Mouse (Mus musculus): ENCODE measurements around the gene Tmem156. TPM values are rescaled to one million over a fixed set of nuclear protein-coding genes. Genes with fewer than 3 reads are reported as not detected.

Gene Tmem156
- polyA plus RNA-seq, 1 experiment from 2014 or later, result 0.47 TPM

DNA sequence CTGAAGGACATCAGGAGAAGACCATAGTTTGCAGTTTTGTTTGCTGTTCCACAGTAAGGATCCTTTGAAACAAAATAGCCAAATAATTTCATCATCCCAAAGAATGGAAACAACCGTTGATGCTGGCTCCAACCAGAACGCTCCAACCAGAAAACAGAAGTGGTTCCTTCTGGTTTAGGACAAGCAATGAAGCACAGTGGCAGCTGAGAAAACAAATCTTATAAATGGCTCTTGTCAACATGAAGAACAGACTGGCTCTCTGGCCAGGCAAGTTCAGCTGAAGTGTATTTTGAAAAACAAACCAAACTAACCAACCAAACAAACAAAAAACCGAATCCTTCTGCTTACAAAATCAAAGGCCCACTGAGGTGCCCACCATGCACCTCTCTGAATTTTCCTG lies 2.2 kb downstream of the Tmem156 start:
- no peak overlapping the region for H3K4me3 ChIP-seq (ENCODE audit: low read depth, low read length)
- H3K4me1 ChIP-seq (ENCODE audit: insufficient read depth), result no peaks in the 10 kb centered on the region
- no peak for ATAC-seq (ENCODE audit: insufficient read depth)
- no peak for TF ChIP-seq CTCF (IDR thresholded peaks at IDR 0.05; ENCODE audit: low read depth)
- H3K27me3 ChIP-seq (ENCODE audit: insufficient read depth, low read length), result no peaks in the 10 kb centered on the region
- H3K36me3 ChIP-seq (ENCODE audit: insufficient read depth), result no peaks in the 10 kb centered on the region
- no peak overlapping the region for H3K27ac ChIP-seq (ENCODE audit: low read depth)
- no peak overlapping the region for H3K9ac ChIP-seq
- whole genome bisulfite sequencing, result 51% methylated on average over 3 of the region's 3 CpGs
- no peak overlapping the region for H3K4me2 ChIP-seq
- no peaks in the 10 kb centered on the region for H3K9me3 ChIP-seq (ENCODE audit: low read depth, low read length)
- DNase-seq, result no peak

GRCm38 (mm10) chr5:65086522-65086921 lies 5.4 kb downstream of the Tmem156 start:
- peak; percentile 26 for DNase-seq
- TF ChIP-seq CTCF (IDR thresholded peaks at IDR 0.05; ENCODE audit: low read depth), result no peak
- Histone ChIP-seq H3K9ac (no peak overlapping the region), H3K36me3 (ENCODE audit: insufficient read depth) (no peaks in the 10 kb centered on the region), H3K9me3 (ENCODE audit: low read depth, low read length) (no peaks in the 10 kb centered on the region), H3K4me3 (ENCODE audit: low read depth, low read length) (no peak overlapping the region), H3K27me3 (ENCODE audit: insufficient read depth, low read length) (no peaks in the 10 kb centered on the region), H3K4me1 (ENCODE audit: insufficient read depth) (no peaks in the 10 kb centered on the region), H3K4me2 (no peak overlapping the region), H3K27ac (ENCODE audit: low read depth) (no peak overlapping the region)
- WGBS, result 67% methylated on average over 6 of the region's 6 CpGs
- ATAC-seq (ENCODE audit: insufficient read depth), result no peak

GRCm38 (mm10) chr5:65081836-65082235 lies 10.1 kb downstream of the Tmem156 start:
- no peak for TF ChIP-seq CTCF (IDR thresholded peaks at IDR 0.05; ENCODE audit: low read depth)
- Histone ChIP-seq H3K9ac (no peak overlapping the region), H3K4me3 (ENCODE audit: low read depth, low read length) (no peak overlapping the region), H3K36me3 (ENCODE audit: insufficient read depth) (no peaks in the 10 kb centered on the region), H3K4me1 (ENCODE audit: insufficient read depth) (no peaks in the 10 kb centered on the region), H3K27ac (ENCODE audit: low read depth) (no peak overlapping the region), H3K9me3 (ENCODE audit: low read depth, low read length) (no peaks in the 10 kb centered on the region), H3K27me3 (ENCODE audit: insufficient read depth, low read length) (no peaks in the 10 kb centered on the region), H3K4me2 (no peak overlapping the region)
- no peak for DNase-seq
- 83% methylated on average over 4 of the region's 4 CpGs for WGBS
- no peak for ATAC-seq (ENCODE audit: insufficient read depth)

GRCm38 (mm10) chr5:65079881-65080280 lies 12.1 kb downstream of the Tmem156 start:
- 20% methylated on average over 9 of the region's 9 CpGs for WGBS
- Histone ChIP-seq H3K4me1 (ENCODE audit: insufficient read depth) (no peaks in the 10 kb centered on the region), H3K36me3 (ENCODE audit: insufficient read depth) (no peaks in the 10 kb centered on the region), H3K4me2 (peak overlapping the region; percentile 46), H3K9me3 (ENCODE audit: low read depth, low read length) (no peaks in the 10 kb centered on the region), H3K27ac (ENCODE audit: low read depth) (no peak overlapping the region), H3K9ac (peak overlapping the region; percentile 30), H3K27me3 (ENCODE audit: insufficient read depth, low read length) (no peaks in the 10 kb centered on the region), H3K4me3 (ENCODE audit: low read depth, low read length) (peak overlapping the region; percentile 25)
- DNase-seq (peak; percentile 70), ATAC-seq (ENCODE audit: insufficient read depth) (no peak)
- no peak for TF ChIP-seq CTCF (IDR thresholded peaks at IDR 0.05; ENCODE audit: low read depth)

GRCm38 (mm10) chr5:65078081-65078480 lies 13.9 kb downstream of the Tmem156 start:
- H3K36me3 ChIP-seq (ENCODE audit: insufficient read depth), result no peaks in the 10 kb centered on the region
- DNase-seq (no peak), ATAC-seq (ENCODE audit: insufficient read depth) (no peak)
- WGBS, result 88% methylated on average over 4 of the region's 4 CpGs
- H3K27me3 ChIP-seq (ENCODE audit: insufficient read depth, low read length), result no peaks in the 10 kb centered on the region
- no peaks in the 10 kb centered on the region for H3K4me1 ChIP-seq (ENCODE audit: insufficient read depth)
- no peak for TF ChIP-seq CTCF (IDR thresholded peaks at IDR 0.05; ENCODE audit: low read depth)
- H3K9ac ChIP-seq, result no peak overlapping the region
- H3K4me2 ChIP-seq, result no peak overlapping the region
- H3K27ac ChIP-seq (ENCODE audit: low read depth), result no peak overlapping the region
- no peaks in the 10 kb centered on the region for H3K9me3 ChIP-seq (ENCODE audit: low read depth, low read length)
- H3K4me3 ChIP-seq (ENCODE audit: low read depth, low read length), result no peak overlapping the region

GRCm38 (mm10) chr5:65076748-65077147 lies 15.2 kb downstream of the Tmem156 start:
- H3K4me1 ChIP-seq (ENCODE audit: insufficient read depth), result no peaks in the 10 kb centered on the region
- no peaks in the 10 kb centered on the region for H3K36me3 ChIP-seq (ENCODE audit: insufficient read depth)
- H3K9ac ChIP-seq, result no peak overlapping the region
- H3K9me3 ChIP-seq (ENCODE audit: low read depth, low read length), result no peaks in the 10 kb centered on the region
- no peak overlapping the region for H3K4me2 ChIP-seq
- DNase-seq, result peak; percentile 17
- no peak overlapping the region for H3K4me3 ChIP-seq (ENCODE audit: low read depth, low read length)
- TF ChIP-seq CTCF (IDR thresholded peaks at IDR 0.05; ENCODE audit: low read depth), result no peak
- ATAC-seq (ENCODE audit: insufficient read depth), result no peak
- WGBS, result 26% methylated on average over 3 of the region's 3 CpGs
- H3K27ac ChIP-seq (ENCODE audit: low read depth), result peak overlapping the region; percentile 20; the same call in 1 of the 2 replicates
- H3K27me3 ChIP-seq (ENCODE audit: insufficient read depth, low read length), result no peaks in the 10 kb centered on the region

- no peak overlapping the region for H3K9ac ChIP-seq
- no peaks in the 10 kb centered on the region for H3K27me3 ChIP-seq (ENCODE audit: insufficient read depth, low read length)
- no peak overlapping the region for H3K4me2 ChIP-seq
- 63% methylated on average over 2 of the region's 2 CpGs for WGBS
- no peak overlapping the region for H3K27ac ChIP-seq (ENCODE audit: low read depth)
- H3K4me1 ChIP-seq (ENCODE audit: insufficient read depth), result no peaks in the 10 kb centered on the region
- TF ChIP-seq CTCF (IDR thresholded peaks at IDR 0.05; ENCODE audit: low read depth), result peak; percentile 50
- ATAC-seq (ENCODE audit: insufficient read depth) (no peak; the same call in 1 of the 2 replicates), DNase-seq (peak; percentile 33)
- H3K36me3 ChIP-seq (ENCODE audit: insufficient read depth), result no peaks in the 10 kb centered on the region
- H3K4me3 ChIP-seq (ENCODE audit: low read depth, low read length), result no peak overlapping the region
- no peaks in the 10 kb centered on the region for H3K9me3 ChIP-seq (ENCODE audit: low read depth, low read length)
Measured at GRCm38 (mm10) chr5:65076087-65076486, 15.8 kb downstream of the Tmem156 start.

DNA sequence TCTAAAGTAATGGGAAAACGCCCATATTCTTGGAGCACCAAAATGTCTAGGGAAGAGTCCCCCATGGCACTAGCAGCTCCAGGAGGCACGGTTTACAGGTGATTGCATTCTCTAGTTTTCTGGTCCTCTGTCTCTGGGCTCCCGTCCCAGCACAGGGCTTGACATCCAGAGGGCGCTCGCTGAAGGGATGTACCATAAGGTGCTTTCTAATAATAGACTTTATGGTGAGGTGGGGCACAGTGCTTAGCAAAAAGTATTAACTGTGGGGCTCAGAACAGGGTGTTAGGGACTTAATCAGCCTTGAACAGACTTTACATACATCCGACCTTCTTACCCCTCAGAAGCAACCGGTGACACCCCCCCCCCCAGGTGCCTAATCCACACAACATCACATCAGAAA lies 17.2 kb downstream of the Tmem156 start:
- TF ChIP-seq CTCF (IDR thresholded peaks at IDR 0.05; ENCODE audit: low read depth), result peak; percentile 25; the same call in 1 of the 2 replicates
- Histone ChIP-seq H3K27me3 (ENCODE audit: insufficient read depth, low read length) (no peaks in the 10 kb centered on the region), H3K9me3 (ENCODE audit: low read depth, low read length) (no peaks in the 10 kb centered on the region), H3K9ac (no peak overlapping the region), H3K4me2 (no peak overlapping the region), H3K36me3 (ENCODE audit: insufficient read depth) (no peaks in the 10 kb centered on the region), H3K4me1 (ENCODE audit: insufficient read depth) (no peaks in the 10 kb centered on the region), H3K27ac (ENCODE audit: low read depth) (no peak overlapping the region), H3K4me3 (ENCODE audit: low read depth, low read length) (no peak overlapping the region)
- peak; percentile 21 for DNase-seq
- 55% methylated on average over 7 of the region's 7 CpGs for WGBS
- no peak for ATAC-seq (ENCODE audit: insufficient read depth)

All from lung, embryonic 14.5 days (tissue).